ENCODE assay signal across 8 mouse cellular contexts in genomic region chr11:114795848-114796322, GRCm38 (mm10). TPM values are rescaled to one million over a fixed set of nuclear protein-coding genes. Genes with fewer than 3 reads are reported as not detected.
DNase-seq lines count a peak whose midpoint lies in the region; ATAC-seq and TF ChIP-seq lines count a peak whose summit lies in the region.

Gene Btbd17 (minus strand): TSS chr11:114795945.

- no peak for DNase-seq in lung, adult 18-20 months
- DNase-seq in embryo, embryonic 11 days: peak; percentile 85
- DNase-seq in hindbrain, postnatal 0 days (ENCODE audit: low spot score): peak; percentile 90
- no peak for DNase-seq in stomach, postnatal 0 days (ENCODE audit: low spot score)
- DNase-seq in thymus, postnatal 14 days: no peak
- no peak for DNase-seq in Muller cell, postnatal 12 days (ENCODE audit: inconsistent ontology term)

- ATAC-seq in lung, embryonic 16.5 days (ENCODE audit: low read depth): no peak; the same call in 1 of the 2 replicates
- peak; percentile 88 for ATAC-seq in hindbrain, postnatal 0 days
- no peak for ATAC-seq in liver, embryonic 15.5 days (ENCODE audit: insufficient read depth)
- no peak for ATAC-seq in stomach, postnatal 0 days (ENCODE audit: low FRiP score, low TSS enrichment)

- TF ChIP-seq CTCF in hindbrain, postnatal 0 days (IDR thresholded peaks at IDR 0.05; ENCODE audit: low read depth): no peak
- no peak for TF ChIP-seq CTCF in stomach, postnatal 0 days (IDR thresholded peaks at IDR 0.05; ENCODE audit: low read depth)

- H3K36me3 ChIP-seq in lung, embryonic 16.5 days (ENCODE audit: control insufficient read depth, insufficient read depth, low read length): no peaks in the 10 kb centered on the region
- H3K36me3 ChIP-seq in hindbrain, postnatal 0 days (ENCODE audit: insufficient read depth, low read length): no peaks in the 10 kb centered on the region
- H3K36me3 ChIP-seq in liver, embryonic 15.5 days (replicated peaks): no peaks in the 10 kb centered on the region
- H3K36me3 ChIP-seq in stomach, postnatal 0 days (ENCODE audit: control insufficient read depth, insufficient read depth, low read length): no peaks in the 10 kb centered on the region

- no peak for TF ChIP-seq EP300 in stomach, postnatal 0 days (optimal IDR thresholded peaks at IDR 0.05)

- peak within 1 kb of the TSS; percentile 67 for H3K4me2 ChIP-seq in lung, embryonic 16.5 days (ENCODE audit: low read depth, low read length)
- H3K4me2 ChIP-seq in hindbrain, postnatal 0 days (ENCODE audit: low read depth, low read length): peak within 1 kb of the TSS; percentile 68
- H3K4me2 ChIP-seq in liver, embryonic 15.5 days: peak within 1 kb of the TSS; percentile 56
- H3K4me2 ChIP-seq in stomach, postnatal 0 days (replicated peaks; ENCODE audit: low read depth): peak within 1 kb of the TSS; percentile 51

- no peak within 1 kb of the TSS for H3K9ac ChIP-seq in lung, embryonic 16.5 days (ENCODE audit: low read length)
- peak within 1 kb of the TSS; percentile 46 for H3K9ac ChIP-seq in hindbrain, postnatal 0 days (replicated peaks; ENCODE audit: low read length)
- no peak within 1 kb of the TSS for H3K9ac ChIP-seq in liver, embryonic 15.5 days
- peak within 1 kb of the TSS; percentile 23; the same call in 1 of the 2 replicates for H3K9ac ChIP-seq in stomach, postnatal 0 days (ENCODE audit: low read length)

- H3K9me3 ChIP-seq in lung, embryonic 16.5 days (ENCODE audit: control insufficient read depth, low read length): no peaks in the 10 kb centered on the region
- H3K9me3 ChIP-seq in hindbrain, postnatal 0 days (ENCODE audit: low read length): no peaks in the 10 kb centered on the region
- no peaks in the 10 kb centered on the region for H3K9me3 ChIP-seq in liver, embryonic 15.5 days (replicated peaks)
- H3K9me3 ChIP-seq in stomach, postnatal 0 days (ENCODE audit: control insufficient read depth, low read length): no peaks in the 10 kb centered on the region

- 18% methylated on average over 4 of the region's 4 CpGs for WGBS in lung, embryonic 16.5 days
- WGBS in hindbrain, postnatal 0 days: 7% methylated on average over 4 of the region's 4 CpGs
- 13% methylated on average over 4 of the region's 4 CpGs for WGBS in liver, embryonic 15.5 days (ENCODE audit: insufficient replicate concordance)
- WGBS in stomach, postnatal 0 days: 30% methylated on average over 4 of the region's 4 CpGs

- H3K27ac ChIP-seq in lung, embryonic 16.5 days (ENCODE audit: low read length): no peak within 1 kb of the TSS
- H3K27ac ChIP-seq in hindbrain, postnatal 0 days: peak within 1 kb of the TSS; percentile 95
- H3K27ac ChIP-seq in liver, embryonic 15.5 days (replicated peaks): no peak within 1 kb of the TSS
- no peak within 1 kb of the TSS for H3K27ac ChIP-seq in stomach, postnatal 0 days (replicated peaks)

- peak within 1 kb of the TSS; percentile 42 for H3K4me3 ChIP-seq in lung, embryonic 16.5 days (ENCODE audit: low read length)
- H3K4me3 ChIP-seq in hindbrain, postnatal 0 days (ENCODE audit: low read length): peak within 1 kb of the TSS; percentile 32
- peak within 1 kb of the TSS; percentile 33 for H3K4me3 ChIP-seq in liver, embryonic 15.5 days (replicated peaks)
- peak within 1 kb of the TSS; percentile 34 for H3K4me3 ChIP-seq in stomach, postnatal 0 days (ENCODE audit: low read depth, low read length)

- peaks cover 18% of the 10 kb centered on the region for H3K4me1 ChIP-seq in lung, embryonic 16.5 days (replicated peaks; ENCODE audit: control insufficient read depth, insufficient read depth, low read length)
- peaks cover 40% of the 10 kb centered on the region for H3K4me1 ChIP-seq in hindbrain, postnatal 0 days (ENCODE audit: insufficient read depth, low read length)
- H3K4me1 ChIP-seq in liver, embryonic 15.5 days (replicated peaks): 0 out of 2 replicates have a peak, but pooled peaks cover 9% of the 10 kb centered on the region
- H3K4me1 ChIP-seq in stomach, postnatal 0 days (replicated peaks; ENCODE audit: control insufficient read depth, insufficient read depth): no peaks in the 10 kb centered on the region; the same call in 1 of the 2 replicates

- peaks cover 31% of the 10 kb centered on the region for H3K27me3 ChIP-seq in lung, embryonic 16.5 days (ENCODE audit: control insufficient read depth, insufficient read depth, low read depth, low read length)
- H3K27me3 ChIP-seq in hindbrain, postnatal 0 days (ENCODE audit: insufficient read depth, low read length): no peaks in the 10 kb centered on the region
- H3K27me3 ChIP-seq in liver, embryonic 15.5 days: peaks cover 55% of the 10 kb centered on the region
- peaks cover 11% of the 10 kb centered on the region for H3K27me3 ChIP-seq in stomach, postnatal 0 days (ENCODE audit: control insufficient read depth, insufficient read depth, low read length)

RNA-seq across cellular contexts. Expression of gene Btbd17, which starts in this region (rescaled TPM):
- polyA plus RNA-seq in lung, embryonic 16.5 days (2015; fragmentation: Nextera tagmentation; extraction: Ambion mirVana): 0.23 and 0.34 TPM in 2 replicates
- 84.6 and 94.0 TPM in 2 replicates for total RNA-seq in hindbrain, postnatal 0 days (2014; rRNA removed)
- polyA plus RNA-seq in hindbrain, postnatal 0 days (2015; fragmentation: Nextera tagmentation; extraction: Ambion mirVana): 30.4 and 31.1 TPM in 2 replicates
- 0.25 TPM in 1 of 2 replicates, not detected in the other for polyA plus RNA-seq in liver, embryonic 15.5 days (2015; fragmentation: Nextera tagmentation; extraction: Ambion mirVana)
- 0.44 and 0.74 TPM in 2 replicates for polyA plus RNA-seq in stomach, postnatal 0 days (2015; fragmentation: Nextera tagmentation; extraction: Ambion mirVana)

Comparison
In these comparisons a context has a peak if more than half of its experiments do, and no peak if none do; other contexts are left out.
1. RNA of gene Btbd17 (polyA plus RNA-seq): 30.4 to 31.1 TPM in hindbrain, postnatal 0 days; 0.44 to 0.74 TPM in stomach, postnatal 0 days, 0.23 to 0.34 TPM in lung, embryonic 16.5 days and 0.25 TPM in liver, embryonic 15.5 days; every median in the first group is over 10 times any median in the second.
2. H3K9ac ChIP-seq: peak in hindbrain, postnatal 0 days (single experiment) and stomach, postnatal 0 days (single experiment); none in lung, embryonic 16.5 days (single experiment) and liver, embryonic 15.5 days (single experiment).
3. DNase-seq: peak in embryo, embryonic 11 days (single experiment) and hindbrain, postnatal 0 days (single experiment); none in lung, adult 18-20 months (0 of 2), stomach, postnatal 0 days (single experiment), thymus, postnatal 14 days (single experiment) and Muller cell, postnatal 12 days (single experiment).
4. Peak in every context shown above with its lines, with median percentiles within 50 percentile points of each other: H3K4me2 ChIP-seq and H3K4me3 ChIP-seq.